Mouse (Mus musculus): ENCODE data around the gene AB124611.
"Not testable (repeated sequence)": the region's sequence is repeated elsewhere in the genome, so short reads cannot be mapped to it uniquely, and the experiment has no call there.

Gene AB124611

DNA sequence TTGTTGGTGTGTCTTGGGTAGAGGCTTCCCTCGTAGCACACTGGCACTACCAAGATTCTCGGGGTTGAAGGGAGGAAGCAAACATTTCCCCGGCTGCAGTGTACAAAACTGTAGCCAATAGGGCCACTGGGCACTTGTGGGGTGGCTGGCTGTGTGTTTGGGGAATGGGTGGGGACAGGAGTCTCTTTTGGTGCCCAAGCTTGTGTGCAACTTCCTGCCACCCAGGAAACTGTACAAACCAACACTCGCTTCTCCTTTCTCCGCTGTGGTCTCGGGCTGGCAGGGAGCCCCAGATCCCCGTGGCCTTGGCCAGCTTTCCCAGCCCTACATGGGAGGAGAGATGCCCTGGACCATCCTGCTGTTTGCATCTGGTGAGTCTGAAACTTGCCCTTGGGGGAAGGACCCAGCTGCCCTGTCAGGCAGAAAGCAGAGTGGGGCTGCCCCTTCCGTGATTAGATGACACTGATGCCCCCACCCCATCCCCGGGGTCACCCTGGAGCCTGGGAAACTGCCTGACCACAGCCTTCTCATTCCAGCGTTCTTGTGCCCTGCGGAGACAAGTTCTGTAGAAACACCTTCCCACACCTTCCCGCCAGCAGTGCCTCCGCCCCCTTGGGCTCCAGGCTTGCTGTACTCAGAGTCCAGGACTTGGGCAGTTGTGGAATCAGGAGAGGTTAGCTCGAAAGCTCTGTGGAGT lies at the start of gene AB124611:
TSS of gene AB124611 (plus strand) at position 240 of the 697 bp plus-strand sequence.
- DNase-seq (ENCODE audit: low read depth, low spot score): no peak

DNA sequence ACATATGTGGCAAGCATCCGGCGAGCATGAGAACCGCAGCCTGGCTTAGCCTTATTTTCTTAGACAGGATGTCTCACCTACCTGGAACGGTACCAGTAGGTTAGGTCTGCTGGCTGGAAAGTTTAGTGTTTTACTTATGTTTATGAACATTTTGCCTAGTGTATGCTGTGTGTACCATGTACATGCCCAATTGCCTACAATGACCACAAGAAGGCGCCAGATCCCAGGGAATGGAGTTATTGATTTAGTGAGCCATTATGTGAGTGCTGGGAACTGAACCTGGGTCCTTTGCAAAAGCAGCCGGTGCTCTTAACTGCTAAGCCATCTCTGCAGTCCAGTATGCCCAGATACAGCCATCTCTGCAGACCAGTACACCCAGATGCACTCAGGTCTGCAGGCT lies 48.3 kb upstream of the AB124611 start:
- no peak for DNase-seq (ENCODE audit: low read depth, low spot score)

GRCm38 (mm10) chr9:21484065-21484464 lies 41.9 kb upstream of the AB124611 start:
- DNase-seq (ENCODE audit: low read depth, low spot score): no peak

GRCm38 (mm10) chr9:21488246-21488645 lies 37.7 kb upstream of the AB124611 start:
- DNase-seq (ENCODE audit: low read depth, low spot score): not testable (repeated sequence)

GRCm38 (mm10) chr9:21490696-21491095 lies 35.3 kb upstream of the AB124611 start:
- DNase-seq (ENCODE audit: low read depth, low spot score): no peak

DNA sequence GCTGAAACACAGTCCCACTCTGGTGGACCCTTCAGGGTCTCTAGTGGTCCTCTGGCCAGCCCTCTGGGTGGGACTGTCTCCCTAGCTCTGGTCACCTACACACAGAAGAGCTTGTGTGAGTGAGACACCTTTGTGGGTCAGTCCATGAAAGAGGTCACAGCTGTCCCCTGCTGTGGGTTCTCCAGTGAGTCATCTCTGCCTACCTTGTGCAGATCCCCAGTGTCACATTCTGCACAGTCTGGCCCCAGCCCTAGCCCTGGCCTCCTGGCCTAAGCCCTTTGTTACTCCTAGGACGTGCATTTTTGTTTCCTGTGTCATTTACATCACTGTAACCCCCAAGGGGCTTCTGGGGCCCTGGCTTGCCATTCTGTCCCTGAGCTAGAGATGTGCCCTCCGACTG lies 32.1 kb upstream of the AB124611 start:
- no peak for DNase-seq (ENCODE audit: low read depth, low spot score)

DNA sequence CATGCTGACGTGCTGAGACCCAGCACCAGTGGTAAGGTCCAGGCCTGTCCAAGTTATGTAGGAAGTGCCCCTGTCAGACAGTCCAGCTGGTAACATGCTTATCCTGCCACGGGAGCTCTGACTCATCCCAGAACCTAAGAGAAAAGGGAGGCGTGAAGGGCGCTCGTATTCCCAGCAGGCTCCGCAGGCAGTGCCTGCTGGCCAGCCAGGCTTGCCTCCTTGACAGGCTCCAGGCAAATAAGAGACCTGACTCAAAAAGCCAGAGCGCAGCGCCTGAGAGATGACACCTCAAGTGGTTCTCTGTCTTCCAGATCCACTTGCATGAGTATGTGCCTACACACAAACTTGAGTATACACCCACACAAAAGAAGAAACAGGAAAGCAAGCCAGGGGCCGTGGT lies 31.2 kb upstream of the AB124611 start:
- DNase-seq (ENCODE audit: low read depth, low spot score): no peak

DNA sequence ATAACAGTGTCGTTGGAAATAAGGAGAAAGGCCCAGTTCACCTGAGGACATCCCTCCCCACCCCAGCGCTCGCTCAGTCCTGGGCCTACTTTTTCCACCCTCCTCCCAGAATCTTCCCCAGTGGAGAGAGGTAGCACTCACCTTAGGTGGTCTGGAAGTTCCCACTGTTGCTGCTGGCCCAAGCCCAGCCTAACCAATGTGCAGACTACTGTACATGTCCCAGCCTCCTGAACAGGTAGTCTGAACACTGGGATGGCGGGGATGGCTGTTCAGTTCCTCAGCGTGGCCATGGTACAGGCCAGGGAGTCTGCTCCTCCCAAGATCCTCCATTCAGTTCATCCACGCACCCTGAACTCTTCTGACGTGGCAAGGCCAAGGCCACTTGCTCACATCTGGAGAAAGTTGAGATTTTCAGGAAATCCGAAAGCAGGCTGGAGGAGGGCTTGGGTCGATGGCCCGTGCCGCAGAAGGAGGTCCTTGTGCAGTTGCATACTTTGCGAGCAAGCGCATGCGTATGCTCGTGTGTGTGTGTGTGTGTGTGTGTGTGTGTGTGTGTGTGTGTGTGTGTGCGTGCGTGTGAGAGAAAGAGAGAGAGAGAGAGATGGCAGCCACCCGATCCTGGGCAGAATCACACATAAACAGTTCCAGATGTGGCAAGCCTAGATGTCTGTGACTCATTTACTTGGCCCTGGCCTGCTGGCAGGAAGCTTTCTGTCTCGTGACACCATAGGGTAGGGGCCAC lies 29.5 kb upstream of the AB124611 start:
- DNase-seq (ENCODE audit: low read depth, low spot score): no peak

DNA sequence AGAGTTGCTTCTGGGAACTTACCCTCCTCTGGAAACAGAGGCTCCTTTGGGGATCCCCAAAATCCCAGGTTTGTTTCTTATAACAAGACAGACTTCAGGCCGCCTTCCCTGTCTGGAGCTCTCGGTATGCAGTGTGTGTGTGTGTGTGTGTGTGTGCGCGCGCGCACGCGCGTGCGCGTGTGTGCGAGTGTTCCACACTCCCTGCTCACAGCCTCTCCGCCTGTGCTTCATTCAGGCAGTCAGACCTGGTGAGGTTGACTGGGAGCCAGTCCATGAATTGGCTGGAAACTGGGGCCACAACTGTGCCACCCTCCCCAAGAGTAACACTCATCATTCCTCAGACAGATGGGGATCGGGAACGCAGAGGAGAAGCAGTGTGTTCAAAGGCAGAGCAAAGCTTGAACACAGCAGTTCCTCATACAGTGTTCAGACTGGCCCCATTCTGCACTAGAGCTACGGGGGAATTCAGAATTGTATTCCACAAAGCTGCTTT lies 28.9 kb upstream of the AB124611 start:
- no peak for DNase-seq (ENCODE audit: low read depth, low spot score)

GRCm38 (mm10) chr9:21497664-21498063 lies 28.3 kb upstream of the AB124611 start:
- DNase-seq (ENCODE audit: low read depth, low spot score): no peak

GRCm38 (mm10) chr9:21498284-21498902 lies 27.6 kb upstream of the AB124611 start:
- no peak for DNase-seq (ENCODE audit: low read depth, low spot score)

GRCm38 (mm10) chr9:21503352-21503751 lies 22.6 kb upstream of the AB124611 start:
- no peak for DNase-seq (ENCODE audit: low read depth, low spot score)

DNA sequence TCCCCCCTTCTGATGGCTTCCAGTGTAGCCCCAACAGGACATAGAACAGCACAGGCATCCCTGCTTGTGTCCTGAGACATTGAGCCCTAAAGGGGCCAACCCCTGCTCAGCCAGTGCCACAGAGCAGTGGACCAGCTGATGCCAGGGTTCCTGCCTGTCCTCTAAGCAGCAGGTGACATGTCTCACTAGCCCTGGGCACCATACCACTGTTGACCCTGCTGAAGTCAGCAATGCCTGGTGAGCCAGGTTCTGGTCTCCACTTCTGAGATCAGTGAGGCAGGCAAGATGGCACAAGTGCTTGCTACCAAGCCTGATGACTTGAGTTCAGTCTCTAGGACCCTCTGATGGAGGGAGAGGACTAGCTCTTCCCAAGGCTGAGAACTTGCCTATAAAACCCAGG lies 20.2 kb upstream of the AB124611 start:
- DNase-seq (ENCODE audit: low read depth, low spot score): no peak

DNA sequence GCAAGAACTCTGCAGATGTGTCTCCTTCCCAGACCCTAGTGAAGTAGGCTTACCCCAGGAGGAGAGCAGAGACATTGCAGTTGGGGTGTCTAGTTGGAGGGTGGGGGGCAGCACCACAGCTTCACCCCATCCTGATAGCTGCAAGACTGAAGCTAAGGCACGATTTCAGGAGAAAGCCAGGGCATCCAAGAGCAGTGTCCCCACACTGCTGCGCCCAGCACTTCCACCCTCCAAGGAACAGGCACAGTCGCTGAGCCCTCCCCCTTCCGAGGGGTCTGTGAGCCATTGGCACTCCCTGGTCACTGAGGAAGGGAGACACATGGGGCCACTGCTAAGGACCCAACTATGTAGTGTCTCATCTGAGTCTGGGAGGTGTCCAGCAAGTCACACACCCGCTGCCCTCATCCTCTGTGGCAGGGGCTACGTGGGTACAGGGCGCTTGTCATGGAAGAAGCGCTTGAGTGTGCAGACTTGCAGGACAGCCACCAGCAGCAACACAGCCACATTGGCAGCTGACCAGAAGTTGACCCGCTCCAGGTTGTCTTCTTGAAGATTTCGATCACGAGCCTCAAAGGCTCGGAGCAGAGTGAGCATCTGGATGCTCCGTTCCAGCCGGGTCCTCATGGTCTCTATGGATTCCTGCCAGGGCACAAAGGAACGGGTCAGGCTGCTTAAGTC lies 18.1 kb upstream of the AB124611 start:
- no peak for DNase-seq (ENCODE audit: low read depth, low spot score)

DNA sequence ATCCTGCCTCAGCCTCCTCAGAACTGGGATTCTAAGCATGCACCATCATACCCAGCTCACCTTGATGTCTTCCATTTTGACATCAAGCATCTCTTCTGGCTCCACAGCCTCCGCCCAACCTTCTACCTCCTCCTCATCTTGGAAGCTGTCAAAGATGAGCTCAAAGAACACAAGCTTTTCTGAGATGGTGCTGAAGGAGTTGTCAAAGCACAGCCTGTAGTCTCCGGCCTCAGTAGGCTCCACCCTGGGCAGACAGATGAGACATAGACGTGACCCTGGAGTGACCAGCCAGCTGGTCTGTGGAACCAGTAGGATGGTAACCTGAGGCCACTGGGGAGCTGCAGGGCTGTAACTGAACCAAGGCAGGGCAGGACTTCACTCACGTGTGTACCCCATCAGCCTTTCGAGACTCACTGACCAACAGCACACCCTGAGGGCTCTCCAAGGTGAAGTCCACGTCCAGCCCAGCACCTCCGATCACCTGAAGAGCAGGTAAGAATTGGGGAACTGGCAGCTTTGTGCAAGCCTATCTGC lies 17.0 kb upstream of the AB124611 start:
- DNase-seq (ENCODE audit: low read depth, low spot score): no peak

GRCm38 (mm10) chr9:21509772-21510688 lies 15.9 kb upstream of the AB124611 start, which contains the start of gene Tmed1:
Gene Tmed1 (minus strand): TSS chr9:21510252.
- peak; percentile 93 for DNase-seq (ENCODE audit: low read depth, low spot score)

- DNase-seq (ENCODE audit: low read depth, low spot score): no peak
Observed at GRCm38 (mm10) chr9:21510689-21511015, 15.3 kb upstream of the AB124611 start.

- no peak for DNase-seq (ENCODE audit: low read depth, low spot score)
Observed at GRCm38 (mm10) chr9:21511052-21511451, 14.9 kb upstream of the AB124611 start.

GRCm38 (mm10) chr9:21513466-21513865 lies 12.5 kb upstream of the AB124611 start:
- DNase-seq (ENCODE audit: low read depth, low spot score): no peak

GRCm38 (mm10) chr9:21517947-21518495 lies 8.0 kb upstream of the AB124611 start:
- DNase-seq (ENCODE audit: low read depth, low spot score): no peak
